Mouse (Mus musculus) retina, adult 2 months (tissue): ENCODE results near the gene Ccdc77.
"Not testable (repeated sequence)": the region's sequence is repeated elsewhere in the genome, so short reads cannot be mapped to it uniquely, and the experiment has no call there.

Experiments used
- DNase-seq: peaks from one replicate; pipeline ENCODE4 v3.0.0-alpha.2; 2012; ENCODE audit warnings: low read depth, low spot score

Gene Ccdc77

DNA sequence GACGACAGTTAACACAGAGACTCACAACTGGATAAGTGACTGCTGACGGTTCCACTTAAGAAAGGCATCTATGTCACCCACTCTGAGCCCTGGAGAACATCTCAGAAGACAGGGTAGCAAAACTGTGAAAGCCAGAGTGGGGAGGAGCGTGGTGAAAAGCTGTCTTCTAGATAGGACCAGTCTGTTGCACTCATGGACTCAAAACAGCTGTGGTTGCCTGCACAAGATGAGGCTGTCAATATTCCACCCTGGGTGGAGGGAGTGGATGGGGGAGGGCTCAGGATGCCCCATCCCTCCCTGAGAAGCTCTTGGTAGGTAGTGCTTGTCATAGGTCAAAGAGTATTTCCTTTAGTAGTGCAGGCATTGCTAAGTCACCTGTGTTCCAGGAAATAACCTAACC lies 54.4 kb downstream of the Ccdc77 start:
- no peak for DNase-seq

DNA sequence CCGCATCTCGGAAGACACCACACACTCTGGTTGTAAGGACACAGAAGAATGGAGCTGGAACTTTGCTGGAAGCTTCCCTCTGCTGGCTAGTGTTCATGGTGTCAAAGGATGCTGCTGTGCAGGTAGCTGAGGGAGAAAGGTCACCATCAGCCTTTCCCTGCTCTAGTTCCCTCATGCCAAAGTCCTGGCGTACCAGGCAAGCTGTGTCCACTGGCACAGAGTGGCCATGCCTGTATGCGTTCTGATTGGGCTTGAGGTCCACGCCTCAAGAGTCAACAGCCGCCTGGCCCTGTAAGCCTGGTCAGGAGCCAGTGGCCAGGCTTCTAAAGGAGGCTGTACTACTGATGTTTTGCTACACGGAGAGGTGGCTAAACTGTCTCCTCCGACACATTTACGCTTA lies 54.8 kb downstream of the Ccdc77 start:
- no peak for DNase-seq

DNA sequence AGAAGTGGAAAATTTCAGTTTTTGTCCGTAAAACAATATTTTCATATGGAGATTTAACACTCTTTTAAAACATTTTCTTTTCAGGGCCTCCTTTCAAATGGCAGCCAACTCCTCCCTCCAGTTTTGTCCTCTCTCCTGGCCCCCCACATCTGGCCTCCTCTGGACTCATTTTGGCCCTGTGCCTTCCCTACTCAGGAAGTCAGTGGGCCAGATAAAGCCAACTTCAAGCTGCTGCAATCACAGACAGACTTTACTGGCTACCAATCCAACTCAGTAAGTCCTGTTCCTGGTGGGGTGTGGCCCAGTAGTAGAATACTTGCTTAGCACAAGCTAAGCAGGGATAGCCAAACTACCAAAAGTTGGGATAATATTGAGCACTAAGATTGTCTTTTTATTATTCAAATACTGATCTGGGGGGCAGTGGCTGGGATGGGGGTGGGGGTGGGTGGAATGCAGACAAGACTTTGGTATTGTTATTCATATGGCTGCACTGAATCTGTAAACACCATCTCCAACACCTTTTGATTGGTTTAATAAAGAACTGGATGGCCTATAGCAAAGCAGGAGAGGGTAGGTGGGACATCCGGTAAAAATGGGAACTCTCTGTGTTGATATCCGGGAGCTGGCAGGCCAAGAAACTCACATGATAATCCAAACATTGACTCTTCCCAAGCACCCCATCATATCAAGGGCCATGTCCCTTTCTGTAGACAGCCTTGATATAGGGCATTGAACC lies 57.1 kb downstream of the Ccdc77 start:
- DNase-seq: no peak

DNA sequence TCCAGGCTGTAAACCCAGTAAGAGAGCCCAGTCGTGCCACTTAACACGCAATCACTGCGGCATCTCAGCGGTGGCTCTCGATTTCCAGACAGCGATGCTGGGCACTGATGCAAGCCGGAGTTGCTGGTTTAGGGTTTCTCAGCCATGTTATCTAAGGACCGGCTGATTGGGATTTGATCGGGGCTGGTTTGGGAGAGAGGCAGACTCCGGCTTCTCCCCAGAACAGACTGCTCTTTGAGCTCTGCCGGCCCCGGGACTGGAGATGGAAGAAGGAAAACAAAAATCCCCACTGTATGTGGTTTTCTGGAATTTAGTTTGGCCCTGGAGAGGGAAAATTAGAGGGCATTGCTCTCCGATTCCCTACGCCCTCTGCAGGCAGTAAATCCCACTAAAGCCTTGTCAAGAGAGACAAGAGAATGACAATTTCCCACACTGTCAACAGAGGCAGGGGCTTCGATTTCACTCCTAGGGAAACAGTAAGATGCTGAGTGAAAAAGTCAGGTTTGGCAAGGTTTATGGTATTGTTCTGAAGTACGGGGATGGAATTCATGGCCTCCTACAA lies 61.3 kb downstream of the Ccdc77 start:
- DNase-seq: no peak

DNA sequence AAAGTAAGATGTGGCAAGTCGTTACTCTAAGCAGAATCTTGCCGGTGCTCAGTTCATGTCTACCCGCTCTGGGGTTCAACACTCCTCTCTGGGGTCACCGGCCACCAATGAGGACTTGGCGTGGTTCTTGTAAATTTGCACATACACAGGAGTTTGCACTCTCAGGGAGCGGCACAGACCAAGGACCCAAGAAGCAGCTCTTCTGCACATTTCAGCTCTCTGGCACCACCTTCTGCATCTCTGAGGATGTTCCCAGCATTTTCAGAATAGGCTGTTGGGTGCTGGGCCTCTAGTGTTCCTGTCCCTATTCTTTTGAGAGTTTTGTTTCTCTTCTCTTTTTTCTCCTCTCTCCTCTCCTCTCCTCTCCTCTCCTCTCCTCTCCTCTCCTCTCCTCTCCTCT lies 63.0 kb downstream of the Ccdc77 start:
- no peak for DNase-seq

DNA sequence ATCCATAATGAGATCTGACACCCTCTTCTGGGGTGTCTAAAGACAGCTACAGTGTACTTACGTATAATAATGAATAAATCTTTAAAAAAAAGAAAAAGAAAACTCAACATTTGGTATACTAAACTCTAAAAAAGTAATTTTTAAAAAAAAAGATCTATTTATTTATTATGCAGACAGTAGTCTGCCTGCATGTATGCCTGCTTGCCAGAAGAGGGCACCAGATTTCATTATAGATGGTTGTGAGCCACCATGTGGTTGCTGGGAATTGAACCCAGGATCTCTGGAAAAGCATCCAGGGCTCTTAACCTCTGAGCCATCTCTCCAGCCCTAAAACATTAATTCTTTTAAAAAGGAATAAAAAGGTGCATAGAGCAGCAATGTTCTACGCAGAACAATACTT lies 67.6 kb downstream of the Ccdc77 start:
- not testable (repeated sequence) for DNase-seq

DNA sequence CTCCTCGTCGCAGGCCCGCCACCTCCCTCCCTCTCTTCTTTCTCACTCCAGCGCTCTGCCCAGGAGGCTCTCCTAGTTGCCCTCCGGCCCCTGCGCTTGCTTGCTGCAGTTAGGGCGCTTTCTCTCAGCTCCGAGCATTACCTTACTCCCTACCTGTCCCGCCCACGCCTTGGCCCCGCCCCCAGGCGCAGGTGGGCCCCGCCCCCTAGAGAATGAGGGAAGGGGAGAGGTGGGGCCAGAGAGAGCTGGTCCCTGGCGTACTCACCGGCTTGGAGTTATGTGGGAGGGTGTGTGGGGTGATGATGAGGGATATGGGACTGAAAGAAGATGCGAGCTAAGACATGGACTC lies 69.4 kb downstream of the Ccdc77 start:
- DNase-seq: no peak

DNA sequence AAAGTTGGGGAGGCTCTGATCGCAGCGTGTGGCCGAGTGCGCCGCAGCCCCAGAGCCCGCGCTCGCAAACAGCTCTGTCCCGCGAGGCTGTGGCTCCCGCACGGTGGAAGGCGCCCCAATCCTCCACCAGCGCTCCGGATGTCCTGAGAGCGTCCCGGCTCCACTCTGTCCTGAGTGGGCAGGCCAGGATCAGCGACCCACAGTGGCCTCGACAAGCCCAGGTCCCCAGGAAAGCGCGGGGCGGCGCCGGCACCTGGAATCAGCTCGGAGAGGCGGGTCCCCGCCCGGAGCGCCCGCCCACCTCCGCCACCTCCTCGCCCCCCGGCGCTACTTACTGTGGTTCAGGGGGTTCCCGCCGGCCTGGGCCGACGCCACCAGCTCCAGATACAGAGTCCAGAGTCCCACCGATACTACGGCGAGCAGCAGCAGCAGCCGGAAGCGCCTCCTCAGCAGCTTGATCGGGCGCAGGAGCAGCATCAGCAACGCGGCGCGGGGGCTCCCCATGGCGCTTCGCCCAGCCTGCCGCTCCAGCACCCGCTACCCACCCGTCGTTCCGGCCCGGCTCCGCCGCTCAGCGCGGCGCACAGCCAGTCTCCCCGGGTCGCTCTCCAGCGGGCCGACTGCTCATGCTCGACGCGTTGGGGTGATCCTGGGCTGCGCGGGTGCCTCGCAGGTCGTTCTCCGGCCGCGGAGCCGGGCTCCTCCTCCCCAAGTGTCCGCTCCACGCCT lies 70.0 kb downstream of the Ccdc77 start, which contains the start of the genes D330020A13Rik and B4galnt3:
Gene D330020A13Rik, plus strand, starts transcription at position 309 of the 729 bp plus-strand sequence.
Gene B4galnt3, minus strand, starts transcription at position 504 of the 729 bp plus-strand sequence.
- DNase-seq: no peak

DNA sequence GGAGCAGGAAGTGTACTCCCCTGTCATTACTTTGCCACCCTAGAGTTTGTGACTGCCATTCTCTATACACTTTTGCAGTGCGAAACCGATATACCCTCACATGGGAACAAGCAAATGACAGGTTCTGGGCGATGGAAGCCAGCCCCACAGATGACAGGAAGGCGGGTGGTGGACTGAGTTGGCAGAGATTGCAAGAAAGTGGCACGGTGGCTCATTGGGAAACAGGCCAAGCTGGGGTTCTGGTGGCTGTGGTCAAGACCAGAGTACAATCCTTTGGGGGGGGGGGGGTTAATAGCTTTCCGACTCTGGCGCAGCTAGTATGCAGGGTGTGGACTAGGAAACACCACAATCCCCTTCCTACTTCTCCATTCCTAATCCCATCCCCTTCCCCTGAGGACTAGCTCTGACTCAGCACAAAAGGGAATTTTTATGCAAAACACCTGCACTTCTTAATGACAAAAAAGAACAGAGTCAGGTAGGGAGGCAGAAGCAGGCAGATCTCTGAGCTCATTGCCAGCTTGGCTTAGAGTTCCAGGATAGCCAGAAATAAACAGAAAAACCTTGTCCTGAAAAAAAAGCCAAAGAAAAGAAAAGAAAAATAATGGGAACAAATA lies 72.7 kb downstream of the Ccdc77 start:
- no peak for DNase-seq

DNA sequence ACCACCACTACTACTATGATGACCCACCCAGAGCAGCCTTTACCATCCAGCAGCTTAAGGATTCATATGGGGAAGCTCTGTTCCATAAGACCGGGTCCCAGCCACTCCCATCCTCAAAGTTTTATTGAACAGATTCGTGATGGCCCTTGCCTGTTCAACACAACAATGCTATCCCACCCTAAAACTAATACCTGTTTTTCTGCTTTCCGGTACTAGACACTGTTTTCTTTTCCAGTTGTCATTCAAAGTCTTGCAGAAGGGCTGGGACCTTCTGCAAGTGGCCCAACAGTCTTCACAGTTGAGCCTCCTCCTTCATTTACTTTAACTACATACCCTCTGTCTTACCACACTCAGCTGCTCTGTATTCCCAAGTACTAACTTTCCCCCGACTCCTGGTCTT lies 74.7 kb downstream of the Ccdc77 start:
- DNase-seq: no peak

DNA sequence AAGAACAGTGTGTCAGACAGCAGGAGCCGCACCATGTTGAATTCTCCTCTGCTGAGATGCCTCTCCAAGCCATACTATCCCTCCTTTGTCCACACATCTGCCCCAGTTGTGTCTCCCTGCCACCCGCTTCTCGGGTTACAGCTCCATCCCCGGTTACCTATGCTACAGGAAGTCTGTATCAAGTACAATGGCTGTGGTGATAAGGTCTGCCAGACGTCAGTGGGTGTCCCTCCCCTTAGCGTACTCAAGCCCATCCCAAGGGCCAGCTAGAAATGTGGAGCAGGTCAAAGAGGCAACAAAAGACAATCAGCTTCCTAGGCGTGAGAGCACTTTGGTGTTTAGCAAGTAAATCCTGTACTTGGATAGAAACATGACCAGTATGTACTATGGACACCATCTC lies 75.6 kb downstream of the Ccdc77 start:
- no peak for DNase-seq

DNA sequence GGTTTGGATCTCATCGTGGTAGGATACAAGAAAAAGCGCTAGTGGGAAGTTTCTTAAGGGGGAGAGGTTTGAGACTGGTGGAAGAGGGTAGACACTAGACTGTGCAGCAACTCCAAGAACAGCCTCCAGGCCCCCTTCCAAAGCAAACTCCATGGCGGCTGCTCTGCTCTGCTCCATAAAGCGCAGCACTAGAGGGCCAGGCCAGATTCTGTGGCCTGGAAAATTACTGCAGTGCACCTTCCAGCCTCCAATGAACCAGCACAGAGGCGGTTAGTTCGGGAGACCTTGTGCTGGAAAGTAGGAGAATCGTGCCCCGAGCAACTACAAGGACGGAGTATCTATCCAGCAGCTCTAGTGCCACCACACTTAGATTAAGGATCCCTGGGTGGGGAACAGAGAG lies 76.9 kb downstream of the Ccdc77 start:
- no peak for DNase-seq

DNA sequence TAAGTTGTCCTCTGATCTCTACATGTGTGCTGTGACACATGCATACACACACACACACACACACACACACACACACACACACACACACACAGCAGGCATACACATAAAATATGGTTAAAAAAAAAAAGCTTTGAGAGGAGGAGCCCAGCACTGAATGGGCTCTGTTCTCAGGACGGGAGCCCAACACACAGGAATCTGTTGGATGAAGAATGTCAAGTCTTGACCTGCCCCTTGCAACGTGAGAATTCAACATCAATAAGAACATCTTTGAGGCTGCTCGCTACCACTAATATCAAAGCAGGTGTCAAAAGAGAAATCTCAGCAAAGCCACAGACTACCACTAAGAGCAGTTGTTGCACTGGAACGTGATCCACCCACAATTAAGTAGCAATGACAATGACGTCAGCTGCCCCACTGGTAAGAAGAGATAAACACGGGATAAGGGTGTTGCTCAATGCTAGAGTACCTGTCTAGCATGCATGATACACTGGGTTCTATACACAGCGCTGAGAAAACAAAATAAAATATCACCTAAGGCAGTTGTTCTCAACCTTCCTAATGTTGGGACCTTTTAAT lies 87.2 kb downstream of the Ccdc77 start:
- DNase-seq: no peak

DNA sequence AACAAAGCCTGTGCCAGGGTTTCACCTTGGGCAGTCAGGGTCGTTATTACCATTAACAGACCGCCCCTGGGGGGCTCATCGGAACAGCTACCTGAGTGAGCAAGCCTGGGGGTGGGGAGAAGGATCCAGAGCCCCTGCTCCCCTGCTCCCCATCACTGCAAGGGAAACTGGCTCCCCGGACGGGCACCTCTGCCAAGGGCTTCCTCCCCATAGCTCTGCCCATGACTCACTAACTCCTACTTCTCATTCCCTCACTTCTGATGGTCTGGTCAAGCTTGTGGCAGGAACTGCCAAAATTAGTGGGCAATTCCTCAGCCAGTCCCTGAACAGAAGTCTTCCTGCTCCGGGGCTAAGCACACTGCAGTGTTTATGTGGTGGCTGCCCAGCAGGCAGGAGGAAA lies 88.9 kb downstream of the Ccdc77 start:
- no peak for DNase-seq

DNA sequence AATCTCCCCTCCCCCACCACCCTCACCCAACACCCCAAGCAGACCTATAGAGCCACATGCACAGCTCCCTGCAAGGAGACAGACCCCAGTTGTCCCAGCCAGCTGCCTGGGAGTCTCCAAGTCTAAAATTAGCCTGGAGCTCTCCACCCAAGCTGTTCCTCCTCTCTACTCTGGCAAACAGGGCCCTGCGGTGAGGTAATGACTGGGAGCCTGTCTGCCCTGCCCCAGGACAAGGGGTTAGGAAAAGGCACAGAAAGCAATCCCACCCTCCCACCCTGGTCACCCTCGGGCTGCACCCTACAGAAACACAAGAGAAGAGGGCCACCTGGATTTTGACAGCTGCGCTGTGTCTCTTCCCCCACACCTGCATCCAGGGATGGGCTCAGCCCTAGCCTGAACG lies 89.3 kb downstream of the Ccdc77 start:
- DNase-seq: no peak
